Mouse (Mus musculus) ES-E14 (cell line): ENCODE data around the gene Ankrd23. TPM values are rescaled to one million over a fixed set of nuclear protein-coding genes. Genes with fewer than 3 reads are reported as not detected.

ENCODE experiments used
- DNase-seq: peaks from one replicate; pipeline ENCODE4 v3.0.0-alpha.2; 2013; ENCODE audit warnings: low read depth, low spot score
- H3K27ac ChIP-seq: 2 replicates; pipeline ENCODE4 v1.5.1; 2012; ENCODE audit warnings: low read depth, mild to moderate bottlenecking, low read length, moderate library complexity, mixed read lengths; ENCODE audit not compliant: poor library complexity, insufficient read depth, severe bottlenecking
- H3K36me3 ChIP-seq: 2 replicates; pipeline ENCODE4 v1.6.1; 2012; ENCODE audit warnings: mild to moderate bottlenecking, low read length, moderate library complexity, mixed read lengths; ENCODE audit not compliant: control insufficient read depth, poor library complexity, insufficient read depth, severe bottlenecking
- H3K4me1 ChIP-seq, 2 experiments: fragments of 150-350 bp in 1 of 2; sonication (generic) in 1 of 2; 2 replicates each; pipeline ENCODE4 v1.6.1; 2012; ENCODE audit warnings: low read length in 2 of 2, mild to moderate bottlenecking in 1 of 2, mixed read lengths in 1 of 2; ENCODE audit not compliant: control insufficient read depth in 2 of 2, insufficient read depth in 2 of 2, poor library complexity in 1 of 2
- H3K4me3 ChIP-seq, 2 experiments: fragments of 150-350 bp in 1 of 2; sonication (generic) in 1 of 2; 2 replicates each; pipeline ENCODE4 v1.5.1; 2012; ENCODE audit warnings: low read length in 2 of 2, low read depth in 1 of 2, mild to moderate bottlenecking in 1 of 2, mixed read lengths in 1 of 2; ENCODE audit not compliant: insufficient read depth in 1 of 2, poor library complexity in 1 of 2, severe bottlenecking in 1 of 2
- H3K9ac ChIP-seq: 2 replicates; pipeline ENCODE4 v1.6.1; 2012; ENCODE audit warnings: low read depth, mild to moderate bottlenecking, low read length, mixed read lengths; ENCODE audit not compliant: poor library complexity, insufficient read depth, severe bottlenecking
- H3K9me3 ChIP-seq: fragments of 150-350 bp; sonication (generic); 2 replicates; pipeline ENCODE4 v1.6.1; 2012; ENCODE audit warnings: low read depth, mild to moderate bottlenecking, low read length; ENCODE audit not compliant: control insufficient read depth, insufficient read depth
- CHD2 ChIP-seq: IDR thresholded peaks from 2 replicates; pipeline ENCODE4 v1.6.1; 2014; ENCODE audit warnings: mild to moderate bottlenecking, low read depth, low read length, inconsistent platforms
- HCFC1 ChIP-seq: IDR thresholded peaks from 2 replicates; pipeline ENCODE4 v1.6.1; 2012; ENCODE audit warnings: low read length, inconsistent platforms, borderline replicate concordance; ENCODE audit not compliant: insufficient read depth
- MAFK ChIP-seq: IDR thresholded peaks from 2 replicates; pipeline ENCODE4 v1.6.1; 2014; ENCODE audit warnings: mild to moderate bottlenecking, low read depth, low read length, inconsistent platforms; ENCODE audit not compliant: insufficient read depth
- ZC3H11A ChIP-seq: IDR thresholded peaks from 2 replicates; pipeline ENCODE4 v1.6.1; 2012; ENCODE audit warnings: low read depth, mild to moderate bottlenecking, inconsistent platforms, low read length, borderline replicate concordance
- ZNF384 ChIP-seq: IDR thresholded peaks from 2 replicates; pipeline ENCODE4 v1.6.1; 2012; ENCODE audit warnings: low read depth, low read length, inconsistent platforms
- in situ Hi-C, 2 experiments: fragments of 600-800 bp; cut with MboI; formaldehyde crosslinking; loops; one replicate each; pipeline ENCODE4 v1.15.1; 2025; ENCODE audit warnings: low sequenced_read_pairs in 2 of 2, inconsistent platforms in 1 of 2; ENCODE audit not compliant: unreplicated experiment in 2 of 2
- total RNA-seq: library from RNA; depleted of rRNA; stranded (reverse); fragments of 300-350 nt; gene quantifications from 2 replicates; pipeline ENCODE4 v1.2.3, GENCODE M21; 2012

The Ankrd23 gene
- total RNA-seq, 1 experiment: 5.0 TPM

DNA sequence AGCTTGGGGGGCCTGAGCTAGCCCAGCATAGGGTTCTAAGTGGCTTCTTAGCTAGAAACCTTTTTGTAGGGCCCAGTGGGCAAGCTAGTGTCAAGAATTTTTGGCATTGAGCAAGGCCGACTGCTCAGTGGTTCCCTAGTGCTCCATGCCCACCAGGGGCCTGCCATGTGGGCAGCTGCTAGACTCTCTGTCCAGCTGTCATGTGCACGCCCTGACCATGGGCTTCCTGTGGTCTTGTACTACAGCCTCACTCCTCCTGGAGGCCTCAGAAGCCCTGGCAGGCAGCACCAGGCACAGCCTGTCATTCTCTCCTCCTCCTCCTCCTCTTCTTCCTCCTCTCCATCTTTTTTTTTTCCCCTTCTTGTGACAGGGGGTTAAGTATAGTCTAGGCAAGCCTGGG lies 39.4 kb downstream of the Ankrd23 start:
- H3K36me3 ChIP-seq: no peaks in the 10 kb centered on the region; the same call in 1 of the 2 replicates
- no peak for TF ChIP-seq CHD2
- no peak for TF ChIP-seq ZNF384
- no peak for TF ChIP-seq HCFC1
- no peak for TF ChIP-seq MAFK
- TF ChIP-seq ZC3H11A: no peak
- no peaks in the 10 kb centered on the region for H3K9me3 ChIP-seq
- in situ Hi-C loops: no loop called here
- peaks cover 0 to under 1% of the 10 kb centered on the region in 2 experiments; a peak in 1 of 4 replicates for H3K4me1 ChIP-seq
- H3K4me3 ChIP-seq: no peak overlapping the region
- no peak overlapping the region for H3K9ac ChIP-seq
- no peak for DNase-seq
- H3K27ac ChIP-seq: no peak overlapping the region

DNA sequence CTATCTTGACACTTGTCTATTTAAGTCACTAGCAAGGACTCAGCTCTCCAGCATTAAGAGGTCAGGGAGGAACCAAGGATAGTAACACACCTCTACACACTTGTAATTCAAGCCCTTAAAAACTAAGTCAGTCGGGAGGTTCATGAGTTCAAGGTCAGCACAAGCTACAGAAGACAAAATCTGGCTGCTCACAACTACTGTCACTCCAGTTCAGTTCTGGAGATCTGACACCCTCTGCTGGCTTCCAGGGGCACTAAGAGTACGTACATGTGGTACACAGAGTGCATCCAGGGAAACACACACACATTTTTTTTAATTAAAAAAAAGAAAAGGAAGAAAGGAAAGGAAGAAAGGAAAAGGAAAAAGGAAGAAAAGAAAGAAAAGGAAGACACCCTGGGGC lies 40.0 kb downstream of the Ankrd23 start:
- TF ChIP-seq ZNF384: no peak
- TF ChIP-seq HCFC1: no peak
- no peak for TF ChIP-seq MAFK
- no peak for TF ChIP-seq ZC3H11A
- TF ChIP-seq CHD2: no peak
- no peaks in the 10 kb centered on the region; the same call in 1 of the 2 replicates for H3K36me3 ChIP-seq
- H3K9ac ChIP-seq: no peak overlapping the region
- no peak for DNase-seq
- no peak overlapping the region for H3K27ac ChIP-seq
- H3K4me1 ChIP-seq: peaks cover 0 to 2% of the 10 kb centered on the region in 2 experiments; a peak in 1 of 4 replicates
- no peaks in the 10 kb centered on the region for H3K9me3 ChIP-seq
- in situ Hi-C loops: no loop called here
- no peak overlapping the region for H3K4me3 ChIP-seq

DNA sequence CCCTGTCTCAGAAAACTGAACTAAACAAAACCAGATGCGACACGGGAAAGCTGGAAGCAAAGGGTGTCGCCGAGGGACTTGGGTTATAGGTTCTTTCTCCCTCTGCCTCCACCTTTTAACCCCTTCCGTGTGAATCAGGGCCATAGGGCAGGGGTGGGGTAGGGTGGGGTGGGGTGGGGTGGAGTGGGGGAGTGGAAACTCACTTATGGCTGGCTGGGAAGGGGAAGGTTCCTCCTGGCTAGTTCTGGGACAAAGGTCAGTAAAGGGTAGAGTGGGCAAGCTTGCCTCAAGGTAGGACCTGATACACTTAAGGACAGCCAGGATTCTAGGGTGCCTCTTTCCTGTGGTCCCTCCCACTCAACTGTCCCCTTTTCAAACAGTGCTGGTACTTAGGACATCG lies 43.4 kb downstream of the Ankrd23 start:
- H3K9ac ChIP-seq: no peak overlapping the region
- no peak for TF ChIP-seq HCFC1
- no peak for TF ChIP-seq ZNF384
- no peak for TF ChIP-seq ZC3H11A
- TF ChIP-seq MAFK: no peak
- no peak for TF ChIP-seq CHD2
- in situ Hi-C loops: no loop called here
- H3K4me3 ChIP-seq: no peak overlapping the region
- DNase-seq: no peak
- peaks cover 0 to 2% of the 10 kb centered on the region in 2 experiments; a peak in 1 of 4 replicates for H3K4me1 ChIP-seq
- no peak overlapping the region for H3K27ac ChIP-seq
- no peaks in the 10 kb centered on the region for H3K9me3 ChIP-seq
- H3K36me3 ChIP-seq: no peaks in the 10 kb centered on the region; the same call in 1 of the 2 replicates

DNA sequence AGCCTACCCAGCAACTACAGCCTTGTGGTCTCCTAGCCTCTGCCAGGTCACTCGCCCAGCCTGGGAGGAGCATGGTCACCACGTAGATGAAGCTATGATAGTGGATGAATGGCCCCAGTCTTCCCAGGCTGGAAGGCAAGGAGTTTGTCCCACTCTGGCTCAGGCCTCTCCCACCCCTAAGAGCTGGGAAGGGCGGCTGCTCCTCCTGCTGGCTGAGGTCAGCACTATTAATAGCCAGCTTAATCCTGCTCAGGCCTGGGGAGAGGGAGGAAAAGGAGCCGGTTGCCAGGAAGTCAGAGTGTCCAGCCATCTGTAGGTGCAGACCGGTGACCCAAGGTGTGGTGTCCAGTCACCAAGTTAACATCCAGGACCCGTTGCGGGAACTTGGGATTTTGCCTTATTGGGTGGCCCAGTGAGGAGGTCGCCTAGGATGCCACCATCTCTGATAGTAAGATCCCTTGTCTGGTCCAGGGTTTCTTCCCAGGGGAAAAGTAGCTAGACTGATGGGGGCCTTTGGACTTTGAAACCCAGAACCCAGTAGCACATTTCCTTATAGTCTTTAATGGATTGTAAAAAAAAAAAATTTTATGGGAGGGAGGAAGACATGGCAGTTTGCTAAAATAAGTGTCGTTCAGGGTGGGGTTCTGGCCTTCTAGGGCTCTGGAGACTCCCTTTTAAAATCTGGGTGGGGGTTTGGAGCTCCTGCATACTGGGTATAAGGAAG lies 44.1 kb downstream of the Ankrd23 start:
- no peak overlapping the region for H3K9ac ChIP-seq
- no peak overlapping the region for H3K4me3 ChIP-seq
- H3K36me3 ChIP-seq: no peaks in the 10 kb centered on the region
- no peak for TF ChIP-seq HCFC1
- peak; percentile 65; the same call in 1 of the 2 replicates for TF ChIP-seq MAFK
- no peak for TF ChIP-seq ZC3H11A
- in situ Hi-C loops: no loop called here
- H3K9me3 ChIP-seq: no peaks in the 10 kb centered on the region
- H3K27ac ChIP-seq: no peak overlapping the region; the same call in 1 of the 2 replicates
- no peak for DNase-seq
- peaks cover 0 to 2% of the 10 kb centered on the region in 2 experiments; a peak in 1 of 4 replicates for H3K4me1 ChIP-seq
